Mouse (Mus musculus): Measurements from ENCODE around the gene Nudt17. TPM values are rescaled to one million over a fixed set of nuclear protein-coding genes. Genes with fewer than 3 reads are reported as not detected.

Gene Nudt17
- polyA plus RNA-seq, 1 experiment from 2014 or later: 16.3 TPM

Other genes starting within 250 kb of the Nudt17 start
- gene Hfe2, start 183.4 kb downstream of the Nudt17 start, polyA plus RNA-seq (2014; fragmentation: Nextera tagmentation; extraction: Ambion mirVana): 1.3 and 1.7 TPM in 2 replicates
- gene Txnip, start 150.6 kb downstream of the Nudt17 start, polyA plus RNA-seq (2014; fragmentation: Nextera tagmentation; extraction: Ambion mirVana): 54.0 and 55.9 TPM in 2 replicates
- gene Gm16253, start 131.6 kb downstream of the Nudt17 start, polyA plus RNA-seq (2014; fragmentation: Nextera tagmentation; extraction: Ambion mirVana): 0.36 and 0.43 TPM in 2 replicates
- gene Polr3gl, start 114.4 kb downstream of the Nudt17 start, polyA plus RNA-seq (2014; fragmentation: Nextera tagmentation; extraction: Ambion mirVana): 12.1 and 14.7 TPM in 2 replicates
- 1.5 and 2.0 TPM in 2 replicates for gene Ankrd34a, start 111.9 kb downstream of the Nudt17 start, polyA plus RNA-seq (2014; fragmentation: Nextera tagmentation; extraction: Ambion mirVana)
- 6.4 TPM in 2 replicates for gene Lix1l, start 107.4 kb downstream of the Nudt17 start, polyA plus RNA-seq (2014; fragmentation: Nextera tagmentation; extraction: Ambion mirVana)
- gene Rbm8a, start 78.6 kb downstream of the Nudt17 start, polyA plus RNA-seq (2014; fragmentation: Nextera tagmentation; extraction: Ambion mirVana): 181 and 193 TPM in 2 replicates
- 43.9 and 46.7 TPM in 2 replicates for gene Pex11b, start 73.2 kb downstream of the Nudt17 start, polyA plus RNA-seq (2014; fragmentation: Nextera tagmentation; extraction: Ambion mirVana)
- gene Gm42957, start 73.1 kb downstream of the Nudt17 start, polyA plus RNA-seq (2014; fragmentation: Nextera tagmentation; extraction: Ambion mirVana): 0.04 TPM in 2 replicates
- 0.33 and 0.52 TPM in 2 replicates for gene Itga10, start 63.0 kb downstream of the Nudt17 start, polyA plus RNA-seq (2014; fragmentation: Nextera tagmentation; extraction: Ambion mirVana)
- 0.10 and 0.19 TPM in 2 replicates for gene Ankrd35, start 38.4 kb downstream of the Nudt17 start, polyA plus RNA-seq (2014; fragmentation: Nextera tagmentation; extraction: Ambion mirVana)
- gene Pias3, start 12.2 kb downstream of the Nudt17 start, polyA plus RNA-seq (2014; fragmentation: Nextera tagmentation; extraction: Ambion mirVana): 26.8 and 29.2 TPM in 2 replicates
- 35.7 and 41.6 TPM in 2 replicates for gene Polr3c, start 19.1 kb upstream of the Nudt17 start, polyA plus RNA-seq (2014; fragmentation: Nextera tagmentation; extraction: Ambion mirVana)
- 90.3 and 98.8 TPM in 2 replicates for gene Rnf115, start 19.1 kb upstream of the Nudt17 start, polyA plus RNA-seq (2014; fragmentation: Nextera tagmentation; extraction: Ambion mirVana)
- gene Pdzk1, start 120.7 kb upstream of the Nudt17 start, polyA plus RNA-seq (2014; fragmentation: Nextera tagmentation; extraction: Ambion mirVana): 0.38 and 0.50 TPM in 2 replicates
- gene Cd160, start 120.8 kb upstream of the Nudt17 start, polyA plus RNA-seq (2014; fragmentation: Nextera tagmentation; extraction: Ambion mirVana): 0.12 TPM in 1 of 2 replicates, not detected in the other
- gene Gja5, start 196.1 kb upstream of the Nudt17 start, polyA plus RNA-seq (2014; fragmentation: Nextera tagmentation; extraction: Ambion mirVana): 3.1 and 3.8 TPM in 2 replicates
- gene Gpr89, start 196.8 kb upstream of the Nudt17 start, polyA plus RNA-seq (2014; fragmentation: Nextera tagmentation; extraction: Ambion mirVana): 40.3 TPM in 2 replicates
- gene Gja8, start 217.5 kb upstream of the Nudt17 start, polyA plus RNA-seq (2014; fragmentation: Nextera tagmentation; extraction: Ambion mirVana): not detected in 2 replicates

Data from midbrain, embryonic 11.5 days (tissue).